Mouse (Mus musculus) WW6 (cell line): ENCODE results near the gene Cinp.
"Not testable (repeated sequence)": the region's sequence is repeated elsewhere in the genome, so short reads cannot be mapped to it uniquely, and the experiment has no call there.

Source experiments
- DNase-seq: peaks from one replicate; pipeline ENCODE4 v3.0.0-alpha.2; 2013; ENCODE audit warnings: low read depth, low spot score

Gene Cinp

GRCm38 (mm10) chr12:110860293-110860692 lies 28.7 kb downstream of the Cinp start:
- no peak for DNase-seq

GRCm38 (mm10) chr12:110858681-110859080 lies 30.3 kb downstream of the Cinp start:
- not testable (repeated sequence) for DNase-seq

- no peak for DNase-seq
Observed at GRCm38 (mm10) chr12:110857196-110857595, 31.7 kb downstream of the Cinp start.

GRCm38 (mm10) chr12:110854786-110855737 lies 33.9 kb downstream of the Cinp start:
- no peak for DNase-seq

GRCm38 (mm10) chr12:110851923-110852322 lies 37.0 kb downstream of the Cinp start:
- DNase-seq: no peak

GRCm38 (mm10) chr12:110851414-110851813 lies 37.5 kb downstream of the Cinp start:
- no peak for DNase-seq

- DNase-seq: no peak
Observed at GRCm38 (mm10) chr12:110850929-110851256, 38.1 kb downstream of the Cinp start.

GRCm38 (mm10) chr12:110850010-110850928 lies 38.7 kb downstream of the Cinp start, which contains the start of gene Zfp839:
TSS of gene Zfp839 (plus strand) at chr12:110850253.
- peak; percentile 68 for DNase-seq

GRCm38 (mm10) chr12:110846191-110846765 lies 42.7 kb downstream of the Cinp start:
- no peak for DNase-seq

GRCm38 (mm10) chr12:110845131-110845880 lies 43.6 kb downstream of the Cinp start:
- peak; percentile 86 for DNase-seq

- DNase-seq: no peak
Observed at GRCm38 (mm10) chr12:110844227-110845130, 44.5 kb downstream of the Cinp start.

GRCm38 (mm10) chr12:110843194-110844048 lies 45.5 kb downstream of the Cinp start:
- no peak for DNase-seq

- no peak for DNase-seq
Observed at GRCm38 (mm10) chr12:110841731-110842493, 47.0 kb downstream of the Cinp start.

- peak; percentile 85 for DNase-seq
Observed at GRCm38 (mm10) chr12:110840348-110841198, 48.4 kb downstream of the Cinp start, which contains the start of gene Mok. TSS of gene Mok (minus strand) at chr12:110840939.

- DNase-seq: no peak
Observed at GRCm38 (mm10) chr12:110837850-110838249, 51.1 kb downstream of the Cinp start.

GRCm38 (mm10) chr12:110837192-110837841 lies 51.6 kb downstream of the Cinp start:
- no peak for DNase-seq

GRCm38 (mm10) chr12:110836729-110837128 lies 52.2 kb downstream of the Cinp start:
- no peak for DNase-seq
